Mouse (Mus musculus) kidney, adult 2 months (tissue): Measurements from ENCODE around the gene Rbm4. TPM values are rescaled to one million over a fixed set of nuclear protein-coding genes. Genes with fewer than 3 reads are reported as not detected.
A peak's percentile ranks its signal among the peaks of the same experiment; 100 is the strongest.

ENCODE experiments used
- DNase-seq: peaks from one replicate; pipeline ENCODE4 v3.0.0; 2021
- H3K27ac ChIP-seq: fragments of 200-500 bp; 2 replicates; pipeline ENCODE4 v1.5.1; 2012; ENCODE audit warnings: low read depth, low read length, control low read depth, inconsistent platforms; ENCODE audit not compliant: insufficient read depth
- H3K27me3 ChIP-seq: fragments of 200-500 bp; replicated peaks from 2 replicates; pipeline ENCODE4 v1.6.1; 2012; ENCODE audit warnings: mild to moderate bottlenecking, moderate library complexity, low read length, inconsistent platforms; ENCODE audit not compliant: control insufficient read depth, insufficient read depth
- H3K36me3 ChIP-seq: fragments of 200-500 bp; 2 replicates; pipeline ENCODE4 v1.6.1; 2012; ENCODE audit warnings: mild to moderate bottlenecking, moderate library complexity, low read length, inconsistent platforms; ENCODE audit not compliant: control insufficient read depth, insufficient read depth
- H3K4me1 ChIP-seq: fragments of 200-500 bp; 2 replicates; pipeline ENCODE4 v1.6.1; 2011; ENCODE audit warnings: low read length; ENCODE audit not compliant: control insufficient read depth, insufficient read depth
- H3K4me3 ChIP-seq: fragments of 200-500 bp; 2 replicates; pipeline ENCODE4 v1.5.1; 2011; ENCODE audit warnings: mild to moderate bottlenecking, low read depth, low read length, control low read depth; ENCODE audit not compliant: insufficient read depth
- CTCF ChIP-seq: fragments of 200-500 bp; conservative IDR thresholded peaks from 2 replicates; pipeline ENCODE4 v1.5.1; 2011; ENCODE audit warnings: low read depth, mild to moderate bottlenecking, control low read depth, low read length, moderate library complexity, mixed read lengths; ENCODE audit not compliant: insufficient read depth, insufficient read length
- POLR2A ChIP-seq: fragments of 200-500 bp; IDR thresholded peaks from one replicate; pipeline ENCODE4 v1.6.1; 2011; ENCODE audit warnings: low read depth, low read length, control low read depth
- WGBS: fragments of 180-500 bp; shearing (Covaris S2); methylation state at CpG from one replicate; pipeline ENCODE4 v1.1.7; 2018; 5-methylcytosine and 5-hydroxymethylcytosine counted together
- polyA plus RNA-seq: library from polyadenylated mRNA; depleted of rRNA; stranded (reverse); fragments of >200 nt; gene quantifications from 2 replicates; pipeline ENCODE4 v1.2.3, GENCODE M21; 2012

The Rbm4 gene
- polyA plus RNA-seq, 1 experiment, result 47.5 TPM

DNA sequence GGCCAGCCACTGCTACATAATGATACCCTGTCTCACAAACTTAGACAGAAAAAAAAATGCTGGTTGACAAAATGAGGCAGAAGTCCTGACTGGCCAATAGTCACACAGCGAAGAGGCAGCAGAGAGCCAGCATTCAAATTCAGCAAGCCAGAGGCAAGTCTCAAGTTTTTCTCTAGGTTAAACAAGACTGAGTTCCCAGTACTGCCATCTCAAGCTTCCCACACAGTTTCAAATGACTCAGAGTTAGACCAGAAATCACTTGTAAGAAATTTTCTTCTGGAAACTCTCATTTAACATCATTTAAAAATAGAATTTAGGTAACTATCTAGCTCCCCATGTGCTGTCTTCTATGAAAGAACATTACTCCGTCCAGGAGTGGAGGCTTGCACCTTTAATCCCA is 4.1 kb upstream of the Rbm4 start:
- peaks cover 11% of the 10 kb centered on the region; the same call in 1 of the 2 replicates for H3K4me1 ChIP-seq
- no peak for DNase-seq
- no peak overlapping the region for H3K27ac ChIP-seq
- H3K4me3 ChIP-seq, result no peak overlapping the region
- H3K36me3 ChIP-seq, result no peaks in the 10 kb centered on the region; the same call in 1 of the 2 replicates
- WGBS, result 97% methylated on average over 2 of the region's 2 CpGs
- no peak for TF ChIP-seq POLR2A
- no peak for TF ChIP-seq CTCF
- H3K27me3 ChIP-seq, result no peaks in the 10 kb centered on the region

DNA sequence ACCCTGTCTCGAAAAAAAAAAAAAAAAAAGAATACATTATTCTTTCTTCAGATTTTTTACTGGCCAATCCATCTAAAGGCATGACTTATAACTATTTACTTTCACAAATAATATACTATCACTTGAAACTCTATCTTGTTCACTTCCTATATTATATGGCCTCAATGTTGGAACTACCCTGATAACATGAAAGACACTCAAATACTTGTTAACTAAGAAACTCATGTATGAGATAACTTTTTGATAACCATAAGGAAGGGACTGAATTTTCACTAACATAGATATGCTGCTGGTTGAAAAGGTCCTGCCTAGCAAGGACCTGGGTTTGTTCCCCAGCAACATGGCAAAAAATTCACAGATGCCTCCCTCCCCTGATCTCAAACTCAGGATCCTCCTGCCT is 2.2 kb upstream of the Rbm4 start:
- Histone ChIP-seq H3K4me1 (peaks cover 11% of the 10 kb centered on the region; the same call in 1 of the 2 replicates), H3K27me3 (no peaks in the 10 kb centered on the region), H3K4me3 (no peak overlapping the region), H3K36me3 (peaks cover 7% of the 10 kb centered on the region), H3K27ac (no peak overlapping the region)
- no peak for TF ChIP-seq POLR2A
- TF ChIP-seq CTCF, result no peak
- no peak for DNase-seq
- whole genome bisulfite sequencing, result 75% methylated on average over 1 of the region's 1 CpGs

DNA sequence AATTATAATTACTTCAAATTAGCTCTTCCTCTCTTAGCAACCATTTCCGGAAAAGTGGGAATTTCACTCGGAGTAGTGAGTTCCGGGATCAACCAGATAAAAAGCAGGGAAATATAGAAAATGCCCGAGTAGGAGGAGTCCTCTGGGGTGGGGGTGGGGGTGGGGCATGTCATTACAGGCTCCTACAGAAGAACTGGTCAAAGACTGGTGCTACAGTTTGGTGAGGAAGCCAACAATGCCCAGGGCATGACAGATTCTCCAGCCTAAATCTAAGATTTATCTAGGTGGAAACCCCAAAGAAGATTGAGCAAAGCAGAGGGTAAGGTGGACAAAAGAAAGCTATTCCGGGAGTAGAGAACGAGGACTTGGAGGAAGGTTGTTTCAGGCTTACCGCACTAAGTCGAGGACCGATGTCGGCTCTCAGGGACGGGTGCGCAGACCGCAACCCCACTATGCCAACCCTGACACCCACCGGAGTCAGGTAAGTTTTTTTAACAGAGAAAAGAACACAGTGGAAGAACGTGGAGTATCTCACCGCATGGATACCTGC is 345 bp downstream of the Rbm4 start:
- under 1% methylated on average over 16 of the region's 16 CpGs for WGBS
- Histone ChIP-seq H3K36me3 (peaks cover 13% of the 10 kb centered on the region), H3K4me3 (peak overlapping the region; percentile 87), H3K27ac (peak overlapping the region; percentile 66), H3K4me1 (peaks cover 18% of the 10 kb centered on the region), H3K27me3 (no peaks in the 10 kb centered on the region)
- TF ChIP-seq CTCF (no peak), POLR2A (no peak)
- no peak for DNase-seq

DNA sequence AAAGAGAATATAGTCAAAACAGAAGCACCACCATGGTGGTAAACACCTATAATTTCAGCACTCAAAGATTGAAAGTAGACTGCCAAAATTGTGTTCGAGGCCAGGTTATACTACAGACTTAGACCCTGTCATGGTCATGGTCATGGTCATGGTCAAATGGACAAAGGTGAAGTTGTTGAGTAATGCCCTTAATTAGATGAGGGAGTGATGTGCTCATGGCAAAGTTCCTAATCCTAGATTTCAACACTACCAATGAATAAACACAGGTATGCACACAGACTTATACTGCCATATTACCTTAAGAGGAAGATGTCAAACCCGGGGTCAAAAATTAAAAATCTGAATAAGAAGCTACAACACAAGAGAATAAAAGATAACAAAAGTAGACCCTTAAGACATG is 7.4 kb downstream of the Rbm4 start:
- peaks cover 16% of the 10 kb centered on the region for H3K36me3 ChIP-seq
- no peak overlapping the region for H3K4me3 ChIP-seq
- peak; percentile 27 for DNase-seq
- H3K27ac ChIP-seq, result no peak overlapping the region
- H3K4me1 ChIP-seq, result peaks cover 7% of the 10 kb centered on the region
- whole genome bisulfite sequencing, result 60% methylated on average over 2 of the region's 2 CpGs
- no peaks in the 10 kb centered on the region for H3K27me3 ChIP-seq
- no peak for TF ChIP-seq CTCF
- no peak for TF ChIP-seq POLR2A

DNA sequence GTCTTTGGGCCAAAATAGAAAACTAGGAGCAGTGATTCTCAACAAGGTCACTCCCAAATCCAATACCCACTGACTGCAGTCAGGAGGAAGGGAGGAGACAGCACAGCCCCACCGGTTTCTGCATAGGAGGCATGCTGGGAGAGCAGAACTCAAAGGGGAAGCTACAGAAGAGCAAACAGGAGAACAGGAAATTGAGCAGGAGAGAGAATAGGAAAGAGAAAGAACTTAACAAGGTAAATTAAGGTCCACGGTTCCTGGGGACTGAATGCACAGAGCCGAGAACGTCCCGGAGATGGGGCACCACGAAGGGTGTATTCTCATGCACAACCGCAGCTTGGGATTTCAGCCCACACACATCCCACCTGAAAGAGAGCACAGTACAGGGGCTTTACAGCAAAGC is 8.5 kb downstream of the Rbm4 start:
- no peak overlapping the region for H3K27ac ChIP-seq
- no peak overlapping the region for H3K4me3 ChIP-seq
- H3K27me3 ChIP-seq, result no peaks in the 10 kb centered on the region
- TF ChIP-seq POLR2A (no peak), CTCF (no peak)
- 75% methylated on average over 7 of the region's 7 CpGs for WGBS
- DNase-seq, result no peak
- peaks cover 13% of the 10 kb centered on the region for H3K36me3 ChIP-seq
- peaks cover 5% of the 10 kb centered on the region for H3K4me1 ChIP-seq

DNA sequence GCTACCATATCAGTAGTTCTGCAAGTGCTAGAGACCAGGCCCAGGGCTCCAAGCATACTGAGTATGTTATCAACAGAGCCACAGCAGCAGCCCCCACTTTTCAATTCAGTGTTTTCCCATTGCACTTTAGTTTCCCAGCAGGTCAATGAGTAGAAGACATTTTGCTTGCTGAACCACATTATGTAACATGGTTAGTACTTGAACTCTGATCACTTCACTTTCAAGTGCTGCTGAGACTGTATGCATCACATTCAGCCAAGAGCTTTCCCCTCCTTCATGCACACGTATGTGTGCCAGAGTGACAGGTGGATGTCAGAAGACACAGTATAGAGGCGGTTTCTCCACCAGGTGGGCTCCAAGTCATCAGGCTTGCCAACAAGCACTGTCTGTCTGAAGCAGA is 10.8 kb downstream of the Rbm4 start:
- 68% methylated on average over 2 of the region's 2 CpGs for WGBS
- H3K27ac ChIP-seq, result peak overlapping the region; percentile 9; the same call in 1 of the 2 replicates
- peak; percentile 37 for DNase-seq
- H3K27me3 ChIP-seq, result no peaks in the 10 kb centered on the region
- H3K36me3 ChIP-seq, result peaks cover 10% of the 10 kb centered on the region
- TF ChIP-seq POLR2A, result no peak
- no peak for TF ChIP-seq CTCF
- no peaks in the 10 kb centered on the region; the same call in 1 of the 2 replicates for H3K4me1 ChIP-seq
- no peak overlapping the region for H3K4me3 ChIP-seq

DNA sequence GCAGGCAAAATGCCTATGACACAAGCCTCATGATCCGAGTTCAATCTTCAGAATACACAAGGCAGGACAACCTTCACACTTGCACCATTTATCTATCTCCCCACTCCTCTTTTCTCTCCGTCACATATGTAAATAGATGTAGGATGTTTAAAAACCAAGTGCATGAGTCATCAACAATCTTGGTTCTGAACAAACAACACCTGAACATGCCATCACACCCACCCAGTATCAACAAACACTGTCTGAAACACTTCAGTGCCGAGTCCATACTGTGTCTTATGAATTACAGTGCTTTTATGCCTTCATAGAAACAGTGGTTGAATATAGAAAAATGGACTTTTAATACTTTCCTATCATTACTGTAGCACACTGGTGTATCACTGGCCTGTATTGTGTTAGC is 20.9 kb downstream of the Rbm4 start:
- Histone ChIP-seq H3K27ac (no peak overlapping the region), H3K4me1 (no peaks in the 10 kb centered on the region; the same call in 1 of the 2 replicates), H3K4me3 (no peak overlapping the region), H3K27me3 (no peaks in the 10 kb centered on the region), H3K36me3 (peaks cover 8% of the 10 kb centered on the region)
- no peak for DNase-seq
- TF ChIP-seq POLR2A, result no peak
- no peak for TF ChIP-seq CTCF
- 80% methylated on average over 3 of the region's 3 CpGs for WGBS
